11 mouse cellular contexts compared by ENCODE assay signal in genomic region chr2:51141345-51141744, GRCm38 (mm10). TPM values are rescaled to one million over a fixed set of nuclear protein-coding genes. Genes with fewer than 3 reads are reported as not detected.
A peak's percentile ranks its signal among the peaks of the same experiment; 100 is the strongest.
DNase-seq lines count a peak whose midpoint lies in the region; ATAC-seq and TF ChIP-seq lines count a peak whose summit lies in the region.
"Had no signal": no experiment of that assay in that cellular context is flagged by ENCODE, and none has a peak within 500 bp of the region (broad histone marks: within the 10 kb centered on the region; RNA-seq: fewer than 3 reads in every experiment).

No protein-coding gene starts in this region.

- H3K4me2 ChIP-seq in heart, embryonic 16.5 days (ENCODE audit: low read depth, low read length) = peak overlapping the region; percentile 70
- peak overlapping the region; percentile 53 for H3K4me2 ChIP-seq in forebrain, embryonic 11.5 days (ENCODE audit: low read depth, low read length, severe bottlenecking)
- H3K4me2 ChIP-seq in limb, embryonic 11.5 days (ENCODE audit: low read depth, severe bottlenecking) = peak overlapping the region; percentile 33
- peak overlapping the region; percentile 98 for H3K4me2 ChIP-seq in myocyte (ENCODE audit: low read depth)

- 35% methylated on average over 3 of the region's 3 CpGs for WGBS in heart, embryonic 16.5 days
- WGBS in heart, adult 2 months = 63% methylated on average over 3 of the region's 3 CpGs
- 53% methylated on average over 3 of the region's 3 CpGs for WGBS in forebrain, embryonic 11.5 days
- 61% methylated on average over 3 of the region's 3 CpGs for WGBS in limb, embryonic 11.5 days

- peaks cover 4% of the 10 kb centered on the region for H3K79me2 ChIP-seq in heart, adult 2 months (replicated peaks; ENCODE audit: control insufficient read depth, insufficient read depth, low read length)
- peaks cover 98% of the 10 kb centered on the region for H3K79me2 ChIP-seq in myocyte (ENCODE audit: control insufficient read depth, insufficient read depth)

- H3K27me3 ChIP-seq in heart, embryonic 16.5 days (ENCODE audit: control insufficient read depth, insufficient read depth, low read length) = no peaks in the 10 kb centered on the region
- no peaks in the 10 kb centered on the region for H3K27me3 ChIP-seq in heart, adult 2 months (ENCODE audit: control insufficient read depth, insufficient read depth, low read length)
- no peaks in the 10 kb centered on the region for H3K27me3 ChIP-seq in forebrain, embryonic 11.5 days (ENCODE audit: control insufficient read depth, insufficient read depth, low read length)
- no peaks in the 10 kb centered on the region for H3K27me3 ChIP-seq in limb, embryonic 11.5 days (ENCODE audit: control insufficient read depth, insufficient read depth, low read length)
- no peaks in the 10 kb centered on the region for H3K27me3 ChIP-seq in myocyte (ENCODE audit: control insufficient read depth, insufficient read depth, insufficient read length)

- no peak for TF ChIP-seq CTCF in heart, adult 2 months (IDR thresholded peaks at IDR 0.05)

- no peaks in the 10 kb centered on the region for H3K9me3 ChIP-seq in heart, embryonic 16.5 days (replicated peaks; ENCODE audit: control insufficient read depth, low read length)
- H3K9me3 ChIP-seq in forebrain, embryonic 11.5 days (ENCODE audit: control insufficient read depth, low read length) = no peaks in the 10 kb centered on the region
- no peaks in the 10 kb centered on the region for H3K9me3 ChIP-seq in limb, embryonic 11.5 days (ENCODE audit: control insufficient read depth, low read length)

- no peak overlapping the region for H3K4me3 ChIP-seq in heart, embryonic 16.5 days (ENCODE audit: low read length)
- H3K4me3 ChIP-seq in heart, adult 2 months = no peak overlapping the region
- H3K4me3 ChIP-seq in forebrain, embryonic 11.5 days (ENCODE audit: low read depth, low read length) = peak overlapping the region; percentile 24
- no peak overlapping the region for H3K4me3 ChIP-seq in limb, embryonic 11.5 days (ENCODE audit: low read depth, low read length)
- peak overlapping the region; percentile 1 for H3K4me3 ChIP-seq in myocyte

- H3K27ac ChIP-seq in heart, embryonic 16.5 days (ENCODE audit: low read length) = no peak overlapping the region; the same call in 1 of the 2 replicates
- no peak overlapping the region for H3K27ac ChIP-seq in heart, adult 2 months
- H3K27ac ChIP-seq in forebrain, embryonic 11.5 days (ENCODE audit: low read depth, low read length) = peak overlapping the region; percentile 68
- no peak overlapping the region for H3K27ac ChIP-seq in limb, embryonic 11.5 days (replicated peaks; ENCODE audit: low read depth, low read length)

- H3K4me1 ChIP-seq in heart, embryonic 16.5 days (ENCODE audit: control insufficient read depth, insufficient read depth, low read length) = peaks cover 60% of the 10 kb centered on the region
- H3K4me1 ChIP-seq in heart, adult 2 months (ENCODE audit: control insufficient read depth, insufficient read depth, low read length) = peaks cover 17% of the 10 kb centered on the region
- H3K4me1 ChIP-seq in forebrain, embryonic 11.5 days (replicated peaks; ENCODE audit: control insufficient read depth, insufficient read depth, low read length) = peaks cover 31% of the 10 kb centered on the region
- H3K4me1 ChIP-seq in limb, embryonic 11.5 days (ENCODE audit: control insufficient read depth, insufficient read depth, low read length) = peaks cover 45% of the 10 kb centered on the region

- intact Hi-C loops in heart, adult 2 months (cut with DNase I) = loop anchor here (10.0 kb wide), 1 partner anchor 367 kb away; no protein-coding TSS in a partner anchor

- H3K9ac ChIP-seq in heart, embryonic 16.5 days (ENCODE audit: low read length) = peak overlapping the region; percentile 59
- no peak overlapping the region for H3K9ac ChIP-seq in heart, adult 2 months (ENCODE audit: low read depth, low read length)
- peak overlapping the region; percentile 49 for H3K9ac ChIP-seq in forebrain, embryonic 11.5 days (ENCODE audit: low read length)
- H3K9ac ChIP-seq in limb, embryonic 11.5 days (ENCODE audit: low read length) = no peak overlapping the region; the same call in 1 of the 2 replicates

- ATAC-seq in heart, embryonic 16.5 days (replicated peaks; ENCODE audit: extremely low read depth, insufficient read depth, low FRiP score) = no peak
- ATAC-seq in forebrain, embryonic 11.5 days (replicated peaks; ENCODE audit: low FRiP score) = no peak
- no peak for ATAC-seq in limb, embryonic 11.5 days (ENCODE audit: insufficient number of reproducible peaks, low FRiP score, low TSS enrichment, low read depth)
- ATAC-seq: activated CD4-positive, CD25-positive, alpha-beta regulatory T cell, adult 4 months; CD4-positive, CD25-positive, alpha-beta regulatory T cell, adult 4 months had no signal

- H3K36me3 ChIP-seq in heart, embryonic 16.5 days (ENCODE audit: control insufficient read depth, insufficient read depth) = peaks cover 10% of the 10 kb centered on the region; the same call in 1 of the 2 replicates
- H3K36me3 ChIP-seq in heart, adult 2 months (ENCODE audit: control insufficient read depth, insufficient read depth, low read length) = peaks cover 29% of the 10 kb centered on the region
- peaks cover 3% of the 10 kb centered on the region; the same call in 1 of the 2 replicates for H3K36me3 ChIP-seq in forebrain, embryonic 11.5 days (ENCODE audit: control insufficient read depth, insufficient read depth, low read length)
- no peaks in the 10 kb centered on the region; the same call in 1 of the 2 replicates for H3K36me3 ChIP-seq in limb, embryonic 11.5 days (ENCODE audit: control insufficient read depth, insufficient read depth, low read length)
- peaks cover 14% of the 10 kb centered on the region for H3K36me3 ChIP-seq in myocyte (ENCODE audit: control insufficient read depth, insufficient read depth)

- H3ac ChIP-seq in myocyte (ENCODE audit: control insufficient read depth, insufficient read length) = no peak overlapping the region

- TF ChIP-seq POLR2A in heart, adult 2 months (IDR thresholded peaks at IDR 0.05; ENCODE audit: insufficient read depth, low read depth, low read length) = no peak
- TF ChIP-seq POLR2A in myocyte (IDR thresholded peaks at IDR 0.05; ENCODE audit: insufficient read length, low read depth) = no peak

- no peak for TF ChIP-seq EP300 in heart, adult 2 months (IDR thresholded peaks at IDR 0.05; ENCODE audit: insufficient read depth, low read depth, low read length)

- no peak for DNase-seq in heart, adult 2 months
- DNase-seq in forebrain, embryonic 11.5 days (ENCODE audit: low spot score) = no peak
- DNase-seq in limb, embryonic 11.5 days (ENCODE audit: low spot score) = no peak
- no peak for DNase-seq in thymus, postnatal 14 days
- no peak for DNase-seq in cerebellum, adult 18-20 months
- no peak for DNase-seq in left cerebral cortex, adult 18-20 months (ENCODE audit: low spot score in 2 of 2)
- DNase-seq: lung, postnatal 14 days had no signal

TF ChIP-seq in myocyte, 11 proteins besides CTCF, POLR2A, EP300 and RAD21:
- TF ChIP-seq REST (IDR thresholded peaks at IDR 0.05; ENCODE audit: insufficient read depth, insufficient read length) = no peak
- TF ChIP-seq POLR2AphosphoS2 (IDR thresholded peaks at IDR 0.05; ENCODE audit: insufficient read length, low read depth) = no peak
- no peak for TF ChIP-seq SRF (IDR thresholded peaks at IDR 0.05; ENCODE audit: control insufficient read depth, insufficient read length, low read depth)
TF ChIP-seq in myocyte: peak in this region for 0.

RNA-seq across cellular contexts. Expression of gene Rnd3, which starts 7.6 kb away (rescaled TPM):
- 27.3 and 31.5 TPM in 2 replicates for polyA plus RNA-seq in heart, embryonic 16.5 days (2015; fragmentation: Nextera tagmentation; extraction: Ambion mirVana)
- 10 to 100 TPM; 14.3 to 15.8 TPM for total RNA-seq in heart, adult 2 months (2021)
- polyA plus RNA-seq in heart, adult 2 months (2012; rRNA removed) = 2.6 and 7.0 TPM in 2 replicates
- polyA plus RNA-seq in forebrain, embryonic 11.5 days (2014; fragmentation: Nextera tagmentation; extraction: Ambion mirVana) = 160 and 163 TPM in 2 replicates
- 136 and 156 TPM in 2 replicates for polyA plus RNA-seq in limb, embryonic 11.5 days (2014; fragmentation: Nextera tagmentation; extraction: Ambion mirVana)
- 10.3 TPM for polyA plus RNA-seq in myocyte (2012; fragmentation: generic; extraction: Trizol)
- 10 to 100 TPM; 13.5 to 20.6 TPM for total RNA-seq in left cerebral cortex, adult 18-20 months (2021)

Comparison
In these comparisons a context has a peak if more than half of its experiments do, and no peak if none do; other contexts are left out.
1. H3K9ac ChIP-seq: peak in heart, embryonic 16.5 days (single experiment) and forebrain, embryonic 11.5 days (single experiment); none in heart, adult 2 months (single experiment) and limb, embryonic 11.5 days (single experiment).
2. H3K4me2 ChIP-seq: peak in every context shown above with its lines; median percentile 98 in myocyte; 70 in heart, embryonic 16.5 days; 53 in forebrain, embryonic 11.5 days; 33 in limb, embryonic 11.5 days.
3. H3K4me3 ChIP-seq: peak in forebrain, embryonic 11.5 days (single experiment) and myocyte (single experiment); none in heart, embryonic 16.5 days (single experiment), heart, adult 2 months (single experiment) and limb, embryonic 11.5 days (single experiment).